Mouse (Mus musculus): ENCODE measurements at regions not wholly inside any gene's neighbourhood (a gene's known extent, or its start where the extent isn't known, plus 50 kb on each side); places are given as distances from the start of the nearest gene placed in this dataset.
A peak's percentile ranks its signal among the peaks of the same experiment; 100 is the strongest.

GRCm38 (mm10) chr3:128226930-128227585 is 330.9 kb upstream of the Fam241a start:
- no peak for DNase-seq (ENCODE audit: low spot score in 2 of 2)

- DNase-seq (ENCODE audit: low spot score in 2 of 2) = no peak
Measured at GRCm38 (mm10) chr3:128226503-128226902, 330.4 kb upstream of the Fam241a start.

GRCm38 (mm10) chr3:128222344-128222743 is 326.2 kb upstream of the Fam241a start:
- no peak for DNase-seq (ENCODE audit: low spot score in 2 of 2)

- no peak for DNase-seq (ENCODE audit: low spot score in 2 of 2)
Measured at GRCm38 (mm10) chr3:128221625-128222024, 325.5 kb upstream of the Fam241a start.

GRCm38 (mm10) chr3:128220776-128221550 is 324.8 kb upstream of the Fam241a start:
- no peak for DNase-seq (ENCODE audit: low spot score in 2 of 2)

- no peak for DNase-seq (ENCODE audit: low spot score in 2 of 2)
Measured at GRCm38 (mm10) chr3:128217765-128218415, 321.8 kb upstream of the Fam241a start.

- peak in 1 of 2 experiments; percentile 4 for DNase-seq (ENCODE audit: low spot score in 2 of 2)
Measured at GRCm38 (mm10) chr3:128212256-128212655, 316.1 kb upstream of the Fam241a start.

GRCm38 (mm10) chr3:128210591-128210990 is 314.5 kb upstream of the Fam241a start:
- no peak for DNase-seq (ENCODE audit: low spot score in 2 of 2)

GRCm38 (mm10) chr3:128206948-128207347 is 310.8 kb upstream of the Fam241a start:
- DNase-seq (ENCODE audit: low spot score in 2 of 2) = no peak

- no peak for DNase-seq (ENCODE audit: low spot score in 2 of 2)
Measured at GRCm38 (mm10) chr3:128206483-128206882, 310.4 kb upstream of the Fam241a start.

- no peak for DNase-seq (ENCODE audit: low spot score in 2 of 2)
Measured at GRCm38 (mm10) chr3:128200574-128201235, 304.6 kb upstream of the Fam241a start.

- no peak for DNase-seq (ENCODE audit: low spot score in 2 of 2)
Measured at GRCm38 (mm10) chr3:128199466-128199865, 303.3 kb upstream of the Fam241a start.

GRCm38 (mm10) chr3:128192046-128192800 is 296.1 kb upstream of the Fam241a start:
- no peak for DNase-seq (ENCODE audit: low spot score in 2 of 2)

- no peak for DNase-seq (ENCODE audit: low spot score in 2 of 2)
Measured at GRCm38 (mm10) chr3:128187330-128188044, 291.4 kb upstream of the Fam241a start.

GRCm38 (mm10) chr3:128186278-128186677 is 290.2 kb upstream of the Fam241a start:
- DNase-seq (ENCODE audit: low spot score in 2 of 2) = peak in 1 of 2 experiments; percentile 6

GRCm38 (mm10) chr3:128181221-128181908 is 285.2 kb upstream of the Fam241a start:
- no peak for DNase-seq (ENCODE audit: low spot score in 2 of 2)

- DNase-seq (ENCODE audit: low spot score in 2 of 2) = no peak
Measured at GRCm38 (mm10) chr3:128149216-128149615, 253.1 kb upstream of the Fam241a start.

GRCm38 (mm10) chr3:128145329-128145728 is 249.2 kb upstream of the Fam241a start:
- no peak for DNase-seq (ENCODE audit: low spot score in 2 of 2)

- DNase-seq (ENCODE audit: low spot score in 2 of 2) = no peak
Measured at GRCm38 (mm10) chr3:128127836-128128235, 231.7 kb upstream of the Fam241a start.

GRCm38 (mm10) chr3:128126664-128127063 is 230.5 kb upstream of the Fam241a start:
- no peak for DNase-seq (ENCODE audit: low spot score in 2 of 2)

Data from layer of hippocampus, adult 18-20 months (tissue).